Mouse (Mus musculus) MEL (cell line): ENCODE measurements around the gene Foxn3. TPM values are rescaled to one million over a fixed set of nuclear protein-coding genes. Genes with fewer than 3 reads are reported as not detected.

Experiments used
- DNase-seq: peaks from one replicate; pipeline ENCODE4 v3.0.0; 2011; ENCODE audit warnings: low read depth, low spot score
- H3K27ac ChIP-seq: 2 replicates; pipeline ENCODE4 v1.5.1; 2012; ENCODE audit warnings: low read depth, mild to moderate bottlenecking, control low read depth, low read length, moderate library complexity; ENCODE audit not compliant: control insufficient read depth
- H3K27me3 ChIP-seq, 2 experiments: fragments of 150-350 bp in 1 of 2; sonication (generic) in 1 of 2; 2 replicates each; pipeline ENCODE4 v1.6.1; 2012; ENCODE audit warnings: low read length in 2 of 2, mild to moderate bottlenecking in 2 of 2, improper control_type of control experiment in 1 of 2, moderate library complexity in 1 of 2; ENCODE audit not compliant: insufficient read depth in 2 of 2, control insufficient read depth in 1 of 2
- H3K36me3 ChIP-seq, 2 experiments: 2 replicates each; pipeline ENCODE4 v1.6.1; 2012 to 2014; ENCODE audit warnings: low read length in 2 of 2, improper control_type of control experiment in 1 of 2, inconsistent platforms in 1 of 2, mild to moderate bottlenecking in 1 of 2; ENCODE audit not compliant: insufficient read depth in 2 of 2, control insufficient read depth in 1 of 2
- H3K4me1 ChIP-seq, 2 experiments: fragments of 150-350 bp in 1 of 2; sonication (generic) in 1 of 2; 2 replicates each; pipeline ENCODE4 v1.6.1; 2012; ENCODE audit warnings: low read length in 2 of 2, improper control_type of control experiment in 1 of 2, mild to moderate bottlenecking in 1 of 2; ENCODE audit not compliant: insufficient read depth in 2 of 2, control insufficient read depth in 1 of 2
- H3K4me3 ChIP-seq, 2 experiments: fragments of 150-350 bp in 1 of 2; sonication (generic) in 1 of 2; 2 replicates each; pipeline ENCODE4 v1.5.1; 2012; ENCODE audit warnings: low read depth in 2 of 2, low read length in 2 of 2, mild to moderate bottlenecking in 2 of 2, moderate library complexity in 2 of 2, control low read depth in 1 of 2, improper control_type of control experiment in 1 of 2; ENCODE audit not compliant: control insufficient read depth in 1 of 2, insufficient read depth in 1 of 2
- H3K79me2 ChIP-seq: 2 replicates; pipeline ENCODE4 v1.6.1; 2012; ENCODE audit warnings: mild to moderate bottlenecking, low read length, moderate library complexity; ENCODE audit not compliant: control insufficient read depth, poor library complexity, insufficient read depth
- H3K9ac ChIP-seq: 2 replicates; pipeline ENCODE4 v1.6.1; 2012; ENCODE audit warnings: low read depth, mild to moderate bottlenecking, control low read depth, low read length, moderate library complexity; ENCODE audit not compliant: control insufficient read depth, poor library complexity, severe bottlenecking
- H3K9me3 ChIP-seq: fragments of 150-350 bp; sonication (generic); replicated peaks from 2 replicates; pipeline ENCODE4 v1.6.1; 2012; ENCODE audit warnings: mild to moderate bottlenecking, low read length, improper control_type of control experiment, moderate library complexity; ENCODE audit not compliant: insufficient read depth
- CHD2 ChIP-seq: IDR thresholded peaks from 2 replicates; pipeline ENCODE4 v1.6.1; 2011; ENCODE audit warnings: low read length, improper control_type of control experiment
- CTCF ChIP-seq, 3 experiments: IDR thresholded peaks in 2 of 3; conservative IDR thresholded peaks in 1 of 3; 2 replicates each; pipeline ENCODE4 v1.5.1; 2011 to 2012; ENCODE audit warnings: low read length in 3 of 3, low read depth in 2 of 3, mild to moderate bottlenecking in 2 of 3, improper control_type of control experiment in 1 of 3, inconsistent platforms in 1 of 3, mixed read lengths in 1 of 3, moderate library complexity in 1 of 3; ENCODE audit not compliant: control insufficient read depth in 1 of 3, insufficient read depth in 1 of 3, poor library complexity in 1 of 3, severe bottlenecking in 1 of 3
- ELF1 ChIP-seq: IDR thresholded peaks from 2 replicates; pipeline ENCODE4 v1.6.1; 2014; ENCODE audit warnings: low read depth, mild to moderate bottlenecking, inconsistent platforms, low read length, improper control_type of control experiment, moderate library complexity
- HCFC1 ChIP-seq: IDR thresholded peaks from 2 replicates; pipeline ENCODE4 v1.6.1; 2012; ENCODE audit warnings: low read depth, mild to moderate bottlenecking, inconsistent platforms, low read length, improper control_type of control experiment, moderate library complexity
- KAT2A ChIP-seq: conservative IDR thresholded peaks from 2 replicates; pipeline ENCODE4 v1.6.1; 2012; ENCODE audit warnings: low read depth, low read length, improper control_type of control experiment, inconsistent platforms
- MEF2A ChIP-seq: IDR thresholded peaks from 2 replicates; pipeline ENCODE4 v1.6.1; 2014; ENCODE audit warnings: low read depth, mild to moderate bottlenecking, inconsistent platforms, low read length, improper control_type of control experiment; ENCODE audit not compliant: poor library complexity, insufficient replicate concordance, severe bottlenecking; ENCODE audit errors: extremely low read depth
- MXI1 ChIP-seq: IDR thresholded peaks from 2 replicates; pipeline ENCODE4 v1.6.1; 2011; ENCODE audit warnings: mild to moderate bottlenecking, low read depth, low read length, improper control_type of control experiment
- MYB ChIP-seq: IDR thresholded peaks from 2 replicates; pipeline ENCODE4 v1.6.1; 2011; ENCODE audit warnings: mild to moderate bottlenecking, low read depth, low read length, improper control_type of control experiment
- NELFE ChIP-seq: IDR thresholded peaks from 2 replicates; pipeline ENCODE4 v1.6.1; 2011; ENCODE audit warnings: low read depth, low read length, improper control_type of control experiment
- POLR2A ChIP-seq, 2 experiments: IDR thresholded peaks; 2 replicates each; pipeline ENCODE4 v1.6.1; 2011 to 2012; ENCODE audit warnings: low read length in 2 of 2, mild to moderate bottlenecking in 2 of 2, control low read depth in 1 of 2, improper control_type of control experiment in 1 of 2, low read depth in 1 of 2, moderate library complexity in 1 of 2; ENCODE audit not compliant: control insufficient read depth in 1 of 2, insufficient read depth in 1 of 2, poor library complexity in 1 of 2
- POLR2AphosphoS2 ChIP-seq: IDR thresholded peaks from 2 replicates; pipeline ENCODE4 v1.6.1; 2011; ENCODE audit warnings: low read length, improper control_type of control experiment
- RAD21 ChIP-seq: IDR thresholded peaks from 2 replicates; pipeline ENCODE4 v1.6.1; 2011; ENCODE audit warnings: mild to moderate bottlenecking, low read depth, low read length, improper control_type of control experiment
- SIN3A ChIP-seq: IDR thresholded peaks from 2 replicates; pipeline ENCODE4 v1.6.1; 2012; ENCODE audit warnings: low read length, improper control_type of control experiment, inconsistent platforms
- TCF12 ChIP-seq: IDR thresholded peaks from 2 replicates; pipeline ENCODE4 v1.6.1; 2014; ENCODE audit warnings: low read depth, mild to moderate bottlenecking, inconsistent platforms, low read length, improper control_type of control experiment, moderate library complexity
- UBTF ChIP-seq: IDR thresholded peaks from 2 replicates; pipeline ENCODE4 v1.6.1; 2012; ENCODE audit warnings: low read depth, mild to moderate bottlenecking, inconsistent platforms, low read length, improper control_type of control experiment, moderate library complexity, borderline replicate concordance; ENCODE audit not compliant: insufficient read depth
- USF1 ChIP-seq: IDR thresholded peaks from 2 replicates; pipeline ENCODE4 v1.6.1; 2014; ENCODE audit warnings: low read depth, mild to moderate bottlenecking, inconsistent platforms, low read length, improper control_type of control experiment, moderate library complexity
- ZKSCAN1 ChIP-seq: IDR thresholded peaks from 2 replicates; pipeline ENCODE4 v1.6.1; 2012; ENCODE audit warnings: low read depth, mild to moderate bottlenecking, inconsistent platforms, low read length, improper control_type of control experiment, moderate library complexity
- ZMIZ1 ChIP-seq: IDR thresholded peaks from 2 replicates; pipeline ENCODE4 v1.6.1; 2012; ENCODE audit warnings: low read depth, mild to moderate bottlenecking, inconsistent platforms, low read length, improper control_type of control experiment, moderate library complexity
- polyA plus RNA-seq, 2 experiments: library from polyadenylated mRNA; stranded (reverse) in 1 of 2; unstranded in 1 of 2; fragments of >175 nt in 1 of 2; fragments of >200 nt in 1 of 2; gene quantifications; 2 replicates each; pipeline versions ENCODE4 v1.2.1 to v1.2.4; 2012; ENCODE audit warnings: low replicate concordance in 2 of 2, low read depth in 1 of 2; ENCODE audit not compliant: insufficient read length in 2 of 2, insufficient read depth in 1 of 2, missing spikeins in 1 of 2
- total RNA-seq: library from RNA; depleted of rRNA; stranded (reverse); fragments of 300-350 nt; gene quantifications from 2 replicates; pipeline ENCODE4 v1.2.3, GENCODE M21; 2012

Foxn3 gene
- total and polyA plus RNA-seq, 3 experiments: 15.5 to 22.8 TPM; not detected in 1

- H3K9ac ChIP-seq: no peak overlapping the region
- H3K4me1 ChIP-seq: peaks cover 0 to 6% of the 10 kb centered on the region in 2 experiments; a peak in 2 of 4 replicates
- DNase-seq: no peak
- H3K27me3 ChIP-seq: no peaks in the 10 kb centered on the region
- H3K79me2 ChIP-seq: no peaks in the 10 kb centered on the region; the same call in 1 of the 2 replicates
- no peaks in the 10 kb centered on the region for H3K9me3 ChIP-seq
- no peak overlapping the region for H3K27ac ChIP-seq
- TF ChIP-seq RAD21: no peak
- TF ChIP-seq UBTF: no peak
- no peak for TF ChIP-seq CTCF (IDR thresholded peaks at IDR 0.05 in 2 of 3, conservative IDR thresholded peaks at IDR 0.05 in 1 of 3; ENCODE audit: control insufficient read depth in 1 of 3, insufficient read depth in 1 of 3, low read depth in 2 of 3, low read length in 3 of 3, poor library complexity in 1 of 3, severe bottlenecking in 1 of 3)
- TF ChIP-seq NELFE: no peak
- no peak for TF ChIP-seq POLR2A (IDR thresholded peaks at IDR 0.05; ENCODE audit: control insufficient read depth in 1 of 2, insufficient read depth in 1 of 2, low read depth in 1 of 2, low read length in 2 of 2, poor library complexity in 1 of 2)
- no peak for TF ChIP-seq ZKSCAN1
- no peak for TF ChIP-seq ZMIZ1
- TF ChIP-seq SIN3A: no peak
- no peak for TF ChIP-seq TCF12
- TF ChIP-seq HCFC1: no peak
- TF ChIP-seq ELF1: no peak
- H3K36me3 ChIP-seq: no peaks in the 10 kb centered on the region
- H3K4me3 ChIP-seq: no peak overlapping the region
Measured at GRCm38 (mm10) chr12:99431541-99431940, 131.8 kb downstream of the Foxn3 start.

DNA sequence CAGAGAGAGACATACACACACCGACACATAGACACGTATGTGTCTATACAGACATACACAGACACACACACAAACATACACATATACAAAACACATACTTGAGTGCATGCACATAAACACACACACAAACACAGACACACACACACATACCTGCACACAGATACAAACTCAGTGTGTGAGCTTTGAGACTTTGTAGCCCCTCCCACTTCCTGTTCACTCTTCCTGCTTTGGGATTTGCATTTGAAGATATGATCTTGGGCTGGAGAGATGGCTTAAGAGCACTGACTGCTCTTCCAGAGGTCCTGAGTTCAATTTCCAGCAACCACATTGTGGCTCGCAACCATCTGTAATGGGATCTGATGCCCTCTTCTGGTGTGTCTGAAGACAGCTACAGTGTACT is 132.4 kb downstream of the Foxn3 start:
- Histone ChIP-seq H3K27me3 (no peaks in the 10 kb centered on the region), H3K4me1 (peaks cover 0 to 6% of the 10 kb centered on the region in 2 experiments; a peak in 2 of 4 replicates), H3K27ac (no peak overlapping the region), H3K79me2 (no peaks in the 10 kb centered on the region; the same call in 1 of the 2 replicates), H3K36me3 (no peaks in the 10 kb centered on the region), H3K4me3 (no peak overlapping the region), H3K9me3 (no peaks in the 10 kb centered on the region), H3K9ac (no peak overlapping the region)
- TF ChIP-seq ELF1: peak; percentile 40; the same call in 1 of the 2 replicates
- TF ChIP-seq CHD2: no peak
- peak; percentile 19 for DNase-seq

- no peak for DNase-seq
- H3K4me3 ChIP-seq: no peak overlapping the region
- H3K4me1 ChIP-seq: peaks cover 0 to 6% of the 10 kb centered on the region in 2 experiments; a peak in 2 of 4 replicates
- TF ChIP-seq MYB: no peak
- no peak for TF ChIP-seq RAD21
- no peak for TF ChIP-seq CTCF (IDR thresholded peaks at IDR 0.05 in 2 of 3, conservative IDR thresholded peaks at IDR 0.05 in 1 of 3; ENCODE audit: control insufficient read depth in 1 of 3, insufficient read depth in 1 of 3, low read depth in 2 of 3, low read length in 3 of 3, poor library complexity in 1 of 3, severe bottlenecking in 1 of 3)
- no peak for TF ChIP-seq KAT2A
- TF ChIP-seq ZKSCAN1: no peak
- TF ChIP-seq NELFE: no peak
- TF ChIP-seq HCFC1: no peak
- TF ChIP-seq MXI1: no peak
- TF ChIP-seq MEF2A: no peak
- TF ChIP-seq POLR2AphosphoS2: no peak
- TF ChIP-seq USF1: no peak
- TF ChIP-seq, all 39 proteins: peak for 0
- H3K9me3 ChIP-seq: no peaks in the 10 kb centered on the region
- H3K9ac ChIP-seq: no peak overlapping the region
- H3K36me3 ChIP-seq: no peaks in the 10 kb centered on the region
- H3K27me3 ChIP-seq: no peaks in the 10 kb centered on the region
- no peak overlapping the region for H3K27ac ChIP-seq
- no peaks in the 10 kb centered on the region; the same call in 1 of the 2 replicates for H3K79me2 ChIP-seq
Measured at GRCm38 (mm10) chr12:99429101-99429500, 134.3 kb downstream of the Foxn3 start.
